Mouse (Mus musculus) heart, adult 11 months (tissue): Measurements from ENCODE around the gene Cep97.

Experiments used
- DNase-seq: peaks from one replicate; pipeline ENCODE4 v3.0.0; 2022

The Cep97 gene

DNA sequence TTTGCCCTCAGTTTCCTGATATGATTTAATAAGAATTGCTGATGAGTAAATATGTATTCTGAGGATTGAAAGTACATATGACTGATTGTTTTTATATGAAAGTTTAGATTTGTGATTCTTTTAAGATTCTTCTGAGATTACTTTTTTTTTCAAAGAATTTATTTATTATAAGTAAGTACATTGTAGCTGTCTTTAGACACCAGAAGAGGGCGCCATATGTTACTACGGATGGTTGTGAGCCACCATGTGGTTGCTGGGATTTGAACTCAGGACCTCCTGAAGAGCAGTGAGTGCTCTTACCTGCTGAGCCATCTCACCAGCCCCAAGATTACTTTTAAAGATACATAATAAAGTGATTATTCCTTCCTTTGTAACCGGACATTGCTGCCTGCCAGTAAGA lies 45.2 kb downstream of the Cep97 start:
- no peak for DNase-seq

DNA sequence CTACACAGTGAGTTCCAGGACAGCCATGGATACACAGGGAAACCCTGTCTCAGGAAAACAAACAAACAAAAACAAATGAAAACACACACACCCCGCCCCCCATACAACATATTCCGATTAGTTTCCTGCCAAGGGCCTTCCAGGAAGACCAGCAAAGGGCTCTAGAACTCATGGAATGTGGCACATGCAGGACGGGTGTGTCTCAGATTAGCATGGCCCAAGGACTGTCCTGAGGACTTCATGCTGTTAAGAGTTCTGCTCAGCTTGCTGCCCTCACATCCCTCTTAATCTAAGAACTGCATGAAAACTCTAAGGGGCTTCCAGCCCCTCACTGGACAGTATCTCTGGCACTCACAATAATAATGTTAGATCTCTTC lies 46.1 kb downstream of the Cep97 start:
- no peak for DNase-seq

DNA sequence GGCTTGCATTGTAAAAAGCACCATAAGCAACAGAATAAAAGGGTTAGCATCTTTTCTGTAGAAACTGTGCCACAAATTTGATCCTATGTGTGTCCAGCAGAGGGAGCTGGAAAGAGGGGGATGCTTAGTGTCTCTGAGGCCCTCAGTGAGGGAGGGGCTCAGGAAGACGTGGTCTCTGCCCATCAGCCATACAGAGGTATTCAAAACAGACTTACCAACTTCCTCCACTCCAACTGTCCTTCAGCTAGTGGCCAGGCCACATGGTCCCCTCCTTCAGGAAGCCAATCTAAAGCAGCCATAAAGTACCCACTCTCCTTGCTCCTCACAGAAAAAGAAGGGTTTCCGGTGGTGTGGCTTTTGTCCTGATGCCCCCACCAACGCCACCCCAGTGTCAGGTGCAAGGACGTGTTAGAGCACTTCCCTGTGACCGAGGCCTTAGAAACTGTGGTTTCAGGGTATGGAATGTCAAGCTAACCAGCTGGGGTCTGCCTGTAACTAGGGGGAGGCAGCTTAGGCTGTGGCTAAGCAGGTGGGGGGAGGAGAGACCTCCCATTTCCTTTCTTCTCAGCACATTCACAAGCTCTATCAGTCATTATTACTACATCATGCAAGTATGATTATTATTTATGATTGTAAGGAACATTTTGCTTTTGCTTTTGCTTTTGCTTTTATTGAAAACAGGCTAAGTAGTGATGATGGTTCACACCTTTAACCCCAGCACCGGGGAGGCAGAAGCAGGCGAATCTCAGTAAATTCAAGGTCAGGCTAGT lies 46.7 kb downstream of the Cep97 start:
- no peak for DNase-seq

DNA sequence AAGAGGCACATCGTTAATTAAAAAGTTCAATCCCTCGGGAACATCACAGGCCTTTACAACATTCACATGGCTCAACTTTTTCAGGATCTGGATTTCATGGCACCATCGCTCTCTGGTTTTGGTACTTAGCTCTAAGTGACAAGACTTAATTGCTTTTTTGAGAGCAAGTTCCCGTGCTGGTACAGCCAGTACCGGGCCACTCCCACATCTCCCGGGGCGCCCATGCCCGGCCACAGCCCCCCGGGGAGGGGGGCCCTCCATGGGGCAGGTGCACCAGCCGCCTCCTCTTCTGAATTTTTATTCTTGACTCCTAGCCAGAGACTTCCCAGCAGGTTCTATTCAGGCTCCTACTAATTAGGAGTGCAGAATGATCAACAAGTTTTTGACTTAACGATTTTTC lies 50.4 kb downstream of the Cep97 start:
- DNase-seq: peak; percentile 74

DNA sequence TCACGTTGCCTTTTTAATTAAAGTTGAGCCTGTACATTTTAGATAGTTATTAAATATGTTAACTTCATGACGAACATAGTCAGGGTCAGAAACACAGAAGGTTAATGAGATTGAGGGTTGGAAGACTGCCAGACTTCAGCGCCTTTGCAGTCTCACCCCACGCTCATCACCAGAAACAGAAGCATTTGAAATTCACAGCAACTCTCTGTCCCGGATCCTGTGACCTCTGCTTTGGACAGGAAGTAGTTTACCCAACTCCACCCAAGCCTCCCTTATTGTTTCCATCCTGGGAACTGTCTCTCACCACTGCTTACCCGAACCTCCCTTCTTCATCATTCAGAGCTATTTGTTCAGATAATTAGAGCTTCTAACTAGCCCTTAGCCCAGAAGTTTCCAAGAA lies 58.6 kb downstream of the Cep97 start:
- DNase-seq: peak; percentile 87

DNA sequence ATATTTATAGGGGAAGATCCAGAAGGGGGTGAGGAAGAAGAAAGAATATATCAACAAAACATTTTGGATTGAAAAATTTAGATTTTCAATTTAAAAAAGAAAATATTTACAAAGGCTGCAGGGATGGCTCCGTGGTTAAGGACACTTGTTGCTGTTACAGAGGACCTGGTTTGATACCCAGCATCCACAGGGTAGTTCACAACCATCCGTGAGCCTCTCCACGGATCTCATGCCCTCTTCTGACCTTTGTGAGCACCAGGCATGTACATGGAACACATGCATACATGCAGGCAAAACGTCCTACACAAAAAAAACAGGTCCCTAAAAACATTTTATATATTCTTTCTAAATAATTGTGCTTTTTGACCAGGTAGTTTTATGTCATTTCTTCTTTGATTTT lies 70.8 kb downstream of the Cep97 start:
- DNase-seq: peak; percentile 15

DNA sequence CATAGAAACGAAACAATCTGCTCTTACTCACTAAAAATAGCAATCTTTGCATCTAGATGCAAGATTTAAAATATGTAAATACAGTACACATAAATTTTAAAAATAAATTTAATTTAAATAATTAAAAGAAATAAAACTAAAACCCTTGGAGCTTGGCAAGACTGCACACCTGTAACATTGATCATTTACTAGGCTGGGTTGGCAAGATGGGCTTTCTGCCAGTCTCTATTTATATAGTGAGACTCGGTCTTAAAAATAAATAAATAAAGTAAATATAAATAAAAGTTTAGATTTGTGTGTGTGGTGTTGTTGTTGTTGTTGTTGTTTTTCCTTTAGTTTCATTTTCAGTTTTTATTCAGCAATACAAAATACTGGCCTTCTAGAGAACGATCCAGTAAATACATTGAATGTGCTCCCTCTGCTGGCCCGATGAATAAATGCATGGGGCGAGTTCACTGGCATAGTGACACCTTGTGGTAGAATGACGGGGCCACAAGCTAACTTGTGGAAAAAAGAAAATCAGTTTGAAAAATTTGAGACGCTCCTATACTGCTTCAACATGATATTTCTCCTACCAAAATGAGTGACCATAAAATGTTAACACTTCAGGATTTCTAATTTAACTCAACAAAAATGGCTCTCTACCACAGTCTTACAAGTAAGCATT lies 71.4 kb downstream of the Cep97 start:
- peak; percentile 95 for DNase-seq

DNA sequence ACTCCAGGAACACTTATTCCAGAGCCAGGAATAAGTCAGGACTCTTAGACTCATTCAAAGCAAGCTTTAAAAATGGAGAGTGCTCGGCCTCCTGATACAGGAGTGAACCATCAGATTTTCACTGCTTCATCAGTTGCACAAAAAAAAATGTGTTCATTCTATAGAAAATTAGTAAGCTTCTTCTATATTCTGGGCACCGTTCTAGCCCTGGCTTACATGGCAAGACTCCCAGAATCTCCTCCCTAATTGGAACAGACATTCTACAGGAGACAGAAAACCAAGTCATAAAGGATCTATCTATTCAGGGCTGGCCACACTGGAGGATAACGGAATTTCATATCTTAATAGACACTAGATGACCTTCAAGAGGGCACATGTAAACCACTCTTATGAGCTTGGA lies 73.6 kb downstream of the Cep97 start:
- DNase-seq: peak; percentile 25

DNA sequence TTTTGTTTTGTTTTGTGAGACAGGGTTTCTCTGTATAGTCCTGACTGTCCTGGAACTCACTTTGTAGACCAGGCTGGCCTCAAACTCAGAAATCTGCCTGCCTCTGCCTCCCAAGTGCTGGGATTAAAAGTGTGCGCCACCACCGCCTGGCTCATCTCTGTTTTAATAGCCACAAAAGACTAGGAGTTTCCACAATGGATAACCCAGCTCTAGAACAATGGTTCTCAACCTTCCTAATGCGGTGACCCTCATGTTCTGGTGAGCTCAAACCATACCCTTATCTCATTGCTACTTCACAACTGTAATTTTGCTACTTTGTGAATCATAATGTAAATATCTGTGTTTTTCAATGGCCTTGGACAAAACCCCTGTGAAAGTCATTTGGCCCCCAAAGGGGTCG lies 75.2 kb downstream of the Cep97 start:
- DNase-seq: peak; percentile 61

DNA sequence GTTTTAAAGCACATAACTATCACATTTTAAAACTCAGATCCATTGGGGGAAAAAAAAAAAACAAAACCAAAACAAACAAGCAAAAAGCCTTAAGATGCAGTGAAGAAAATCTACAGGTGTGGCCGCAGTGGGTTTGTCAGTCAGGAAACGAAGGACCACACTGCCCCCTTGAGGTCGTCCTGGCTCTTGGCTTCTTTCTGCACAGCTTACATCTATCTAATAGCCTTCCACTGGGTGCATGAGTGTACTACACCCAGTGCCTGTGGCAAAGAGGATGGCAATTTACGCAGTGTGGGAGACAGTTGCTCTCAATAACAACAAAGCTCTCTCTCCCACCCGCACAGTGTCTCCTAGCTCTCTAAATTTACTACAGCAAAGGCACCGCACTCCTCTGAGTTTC lies 76.2 kb downstream of the Cep97 start:
- DNase-seq: peak; percentile 84

DNA sequence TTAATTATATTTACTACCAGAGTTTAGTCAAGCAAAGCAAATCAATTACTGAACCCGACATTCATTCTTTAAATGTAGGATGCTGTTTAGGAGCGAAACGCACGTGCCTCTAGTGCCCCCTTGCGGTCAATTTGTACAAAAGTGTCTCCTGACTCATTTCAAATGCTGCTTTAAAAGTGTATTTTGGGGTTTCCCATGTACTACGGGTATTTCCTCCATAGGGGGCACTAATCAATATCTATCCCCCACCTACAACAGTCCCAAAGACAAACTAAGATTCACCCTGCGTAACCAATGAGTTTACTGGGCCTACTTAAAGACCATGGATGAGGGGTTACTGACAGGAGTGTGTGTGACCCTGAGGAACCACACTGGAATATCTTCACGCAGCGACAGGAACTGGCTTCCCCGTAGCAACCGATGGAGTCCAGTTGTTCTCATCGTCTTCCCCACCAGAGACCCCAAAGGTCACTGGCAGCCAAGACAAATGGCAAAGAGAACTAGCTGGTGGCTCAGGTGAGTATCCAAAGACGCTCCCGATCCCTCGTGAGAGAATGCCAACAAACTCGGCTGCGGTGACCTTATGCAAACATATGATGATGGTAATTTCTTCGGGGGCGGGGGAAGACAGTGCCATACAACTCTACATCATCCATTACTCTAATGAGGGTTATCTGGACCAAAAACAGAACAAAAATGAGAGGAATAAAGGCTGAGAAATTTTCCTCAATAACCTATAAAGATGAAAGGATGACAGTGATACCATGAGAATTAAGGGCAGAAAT lies 81.5 kb downstream of the Cep97 start:
- DNase-seq: peak; percentile 58

DNA sequence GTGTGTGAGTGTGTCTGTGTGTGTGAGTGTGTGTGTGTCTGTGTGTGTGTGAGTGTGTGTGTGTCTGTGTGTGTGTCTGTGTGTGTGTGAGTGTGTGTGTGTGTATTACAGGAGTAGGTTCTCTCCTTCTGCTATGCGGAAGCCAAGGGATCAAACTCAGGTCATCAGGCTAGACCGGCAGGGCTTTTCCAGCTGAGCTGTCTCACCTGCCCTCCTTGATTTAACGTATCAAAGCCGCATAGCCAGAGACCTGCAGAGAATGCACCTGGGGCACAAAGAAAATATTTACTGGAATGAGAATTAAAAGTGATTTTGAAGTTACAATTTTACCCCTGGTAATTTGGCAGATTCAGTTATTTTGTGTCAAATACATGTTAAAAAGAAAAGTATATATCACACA lies 82.1 kb downstream of the Cep97 start:
- peak; percentile 12 for DNase-seq

DNA sequence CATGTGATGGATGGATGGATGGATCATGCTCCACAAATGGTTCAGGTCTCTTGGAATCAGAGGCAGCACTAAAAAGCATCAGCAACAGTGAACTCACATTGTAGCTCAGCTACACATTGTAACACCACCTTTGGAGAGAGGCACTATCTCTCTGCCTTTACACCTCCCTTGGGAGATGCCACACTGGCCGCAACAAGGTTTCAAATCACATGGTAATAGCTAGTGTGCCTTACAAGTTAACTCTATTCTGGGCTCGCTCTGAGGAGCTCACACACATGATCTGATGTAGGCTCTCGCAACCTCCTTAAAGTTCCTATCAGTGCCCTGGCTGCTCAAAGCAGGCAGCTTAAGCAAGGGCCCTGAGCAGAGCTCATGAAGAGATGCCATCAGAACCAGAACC lies 84.2 kb downstream of the Cep97 start:
- peak; percentile 64 for DNase-seq
